Mouse (Mus musculus) C2C12 (cell line): ENCODE results near the gene Snapc5.

Source experiments
- CEBPB ChIP-seq: IDR thresholded peaks from one replicate; pipeline ENCODE4 v1.6.1; 2011; ENCODE audit warnings: low read depth, mild to moderate bottlenecking, control low read depth, moderate library complexity
- CTCF ChIP-seq: IDR thresholded peaks from one replicate; pipeline ENCODE4 v1.5.1; 2011; ENCODE audit not compliant: control insufficient read depth, insufficient read depth, insufficient read length
- FOSL1 ChIP-seq: IDR thresholded peaks from one replicate; pipeline ENCODE4 v1.8.0; 2011; ENCODE audit warnings: mild to moderate bottlenecking, low read length; ENCODE audit not compliant: poor library complexity, insufficient read depth, severe bottlenecking
- MAX ChIP-seq: IDR thresholded peaks from one replicate; pipeline ENCODE4 v1.6.1; 2011; ENCODE audit warnings: mild to moderate bottlenecking, control low read depth
- MYOD1 ChIP-seq: IDR thresholded peaks from one replicate; pipeline ENCODE4 v1.6.1; 2011; ENCODE audit warnings: low read depth; ENCODE audit not compliant: control insufficient read depth, insufficient read length
- USF1 ChIP-seq: IDR thresholded peaks from one replicate; pipeline ENCODE4 v1.6.1; 2011; ENCODE audit warnings: low read depth, mild to moderate bottlenecking, control low read depth, moderate library complexity

GRCm38 (mm10) chr9:64219772-64220420, 40.8 kb downstream of the Snapc5 start:
- no peak for TF ChIP-seq CTCF
- TF ChIP-seq MAX: no peak
- no peak for TF ChIP-seq USF1
- TF ChIP-seq CEBPB: no peak
- TF ChIP-seq MYOD1: no peak
- no peak for TF ChIP-seq FOSL1
